Mouse (Mus musculus) heart, postnatal 36 days (tissue): ENCODE measurements around the gene Mrpl45. TPM values are rescaled to one million over a fixed set of nuclear protein-coding genes. Genes with fewer than 3 reads are reported as not detected.
A peak's percentile ranks its signal among the peaks of the same experiment; 100 is the strongest.
"Not testable (repeated sequence)": the region's sequence is repeated elsewhere in the genome, so short reads cannot be mapped to it uniquely, and the experiment has no call there.

ENCODE experiments used
- DNase-seq, 2 experiments: peaks; one replicate each; pipeline ENCODE4 v3.0.0; 2021 to 2022
- intact Hi-C: fragments of 180-260 bp; cut with DNase I; formaldehyde crosslinking; loops from one replicate; pipeline ENCODE4 v1.15.1; 2025
- total RNA-seq, 2 experiments: library from RNA; stranded (reverse); gene quantifications; 2 replicates each; pipeline ENCODE4 v1.2.3; 2021

The Mrpl45 gene
- 10 to 100 TPM; 55.3 to 65.3 TPM for total RNA-seq

DNA sequence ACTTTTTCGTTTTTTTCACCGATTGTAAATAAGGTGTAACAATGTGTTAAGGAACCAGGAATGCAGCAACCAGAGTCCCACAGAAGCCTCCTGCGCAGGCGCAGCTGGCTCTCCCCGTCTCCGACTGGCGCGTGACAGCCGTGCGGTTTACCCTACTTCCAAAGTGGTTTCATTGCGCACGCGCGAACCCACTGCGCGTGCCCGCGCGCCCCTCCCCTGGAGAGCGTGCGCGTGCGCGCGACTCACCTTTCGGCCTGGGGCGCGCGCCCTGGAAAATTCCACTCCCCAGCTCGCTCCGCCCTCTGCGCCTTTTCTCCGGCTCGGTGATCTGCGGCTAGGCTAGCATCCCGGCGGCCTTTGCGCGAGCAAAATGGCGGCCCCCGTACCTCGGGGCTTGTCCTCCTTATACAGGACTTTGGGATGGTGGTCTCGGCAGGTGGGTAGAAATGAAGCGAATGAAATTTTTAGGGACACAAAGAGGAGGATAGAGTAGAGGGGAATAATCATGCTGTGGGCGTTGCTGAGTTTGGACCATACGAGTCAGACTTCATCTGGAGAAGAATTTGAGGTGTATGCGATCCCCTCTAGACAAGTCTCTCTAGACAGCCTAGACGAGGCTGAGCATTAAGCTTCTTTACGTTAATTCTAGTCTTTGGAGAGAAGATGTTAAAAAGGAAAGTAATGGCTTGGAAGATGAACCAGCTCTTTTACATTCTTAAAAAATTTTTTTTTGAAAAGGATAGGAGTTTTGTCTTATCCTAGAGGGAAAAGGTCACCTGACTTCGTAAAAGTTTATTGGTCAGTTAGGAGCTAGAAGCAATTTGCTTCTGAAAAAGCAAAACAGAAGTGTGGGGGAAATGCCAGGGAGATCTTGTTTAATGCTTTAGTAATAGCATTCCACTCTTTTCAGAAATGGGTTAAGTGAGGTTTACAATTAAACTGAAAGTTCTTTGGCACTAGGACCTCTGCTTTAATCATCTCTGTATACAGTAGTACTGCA is at the start of gene Mrpl45:
TSS of gene Mrpl45 (plus strand) at position 213 of the 1,000 bp plus-strand sequence.
- DNase-seq = peak; percentile 98 to 99
- intact Hi-C loops = loop anchor here (1.0 kb wide), 1 partner anchor 36 kb away; the partner anchor contains the start of gene Npepps

DNA sequence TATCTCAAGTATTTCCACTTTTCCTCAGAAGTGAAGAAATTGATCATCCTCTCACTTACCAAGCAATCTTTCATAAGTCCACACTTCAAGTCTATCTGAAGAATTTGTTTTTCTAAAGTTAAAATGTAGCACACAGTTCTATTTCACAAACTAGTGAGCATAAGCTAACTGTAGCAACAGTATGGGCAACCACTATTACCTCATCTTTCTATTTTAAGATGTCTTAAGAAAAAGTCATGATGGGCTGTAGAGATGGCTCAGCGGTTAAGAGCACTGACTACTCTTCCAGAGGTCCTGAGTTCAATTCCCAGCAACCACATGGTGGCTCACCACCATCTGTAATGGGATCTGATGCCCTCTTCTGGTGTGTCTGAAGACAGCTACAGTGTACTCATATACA is 49.0 kb upstream of the Mrpl45 start:
- intact Hi-C loops, DNase-seq: not testable (repeated sequence)

GRCm38 (mm10) chr11:97270004-97270403 is 45.5 kb upstream of the Mrpl45 start:
- intact Hi-C loops, DNase-seq: not testable (repeated sequence)

DNA sequence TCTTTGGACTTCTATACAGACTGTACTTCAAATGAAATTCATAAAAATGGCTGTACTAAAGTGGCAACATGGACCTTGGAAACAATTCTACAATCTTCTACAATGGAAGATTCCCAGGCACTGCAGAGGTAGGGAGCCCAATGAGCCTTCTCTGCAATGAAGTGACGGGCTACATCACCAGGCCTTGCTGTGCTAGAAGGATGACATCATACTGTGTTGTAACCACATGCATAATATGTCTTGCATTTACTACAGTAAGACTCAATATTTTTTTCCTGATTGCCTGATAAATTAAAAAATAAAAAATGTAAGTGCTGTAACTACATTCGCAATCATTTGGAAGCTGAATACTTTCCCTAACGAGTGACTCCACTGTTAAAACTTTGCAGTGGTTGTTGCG is 42.7 kb upstream of the Mrpl45 start:
- intact Hi-C loops = no loop called here
- DNase-seq = no peak

DNA sequence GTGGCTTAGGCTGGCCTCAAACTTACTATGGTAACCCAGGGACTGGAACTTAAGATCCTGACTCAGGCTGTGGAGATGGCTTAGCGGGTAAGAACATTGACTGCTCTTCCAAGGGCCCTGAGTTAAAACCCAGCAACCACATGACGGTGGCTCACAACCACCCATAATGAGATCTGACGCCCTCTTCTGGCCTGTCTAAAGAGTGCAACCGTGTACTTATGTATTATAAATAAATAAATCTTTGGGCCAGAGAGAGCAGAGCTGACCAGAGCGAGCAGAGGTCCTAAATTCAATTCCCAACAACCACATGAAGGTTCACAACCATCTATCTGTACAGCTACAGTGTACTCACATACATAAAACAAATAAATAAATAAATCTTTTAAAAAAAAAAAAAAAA is 41.9 kb upstream of the Mrpl45 start:
- no peak for DNase-seq
- intact Hi-C loops = no loop called here

DNA sequence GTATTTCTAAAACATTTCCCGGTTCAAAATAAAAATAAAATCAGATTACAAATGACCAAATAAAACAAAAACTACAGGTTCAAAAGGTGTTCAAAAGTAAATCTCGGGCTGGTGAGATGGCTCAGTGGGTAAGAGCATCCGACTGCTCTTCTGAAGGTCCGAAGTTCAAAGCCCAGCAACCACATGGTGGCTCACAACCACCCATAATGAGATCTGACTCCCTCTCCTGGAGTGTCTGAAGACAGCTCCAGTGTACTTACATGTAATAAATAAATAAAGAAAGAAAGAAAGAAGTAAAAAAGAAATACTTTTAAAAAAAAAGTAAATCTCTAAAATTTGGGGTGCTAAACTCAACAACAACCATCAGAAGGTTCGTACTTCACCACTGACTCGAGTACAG is 40.6 kb upstream of the Mrpl45 start:
- DNase-seq, intact Hi-C loops: not testable (repeated sequence)

- intact Hi-C loops = no loop called here
These were observed 40.2 kb upstream of the Mrpl45 start for GRCm38 (mm10) chr11:97275349-97275748.

GRCm38 (mm10) chr11:97276019-97276418 is 39.5 kb upstream of the Mrpl45 start:
- intact Hi-C loops = no loop called here
- no peak for DNase-seq

More at GRCm38 (mm10) chr11:97275349-97275748, 40.2 kb upstream of the Mrpl45 start:
- DNase-seq = no peak

- no peak for DNase-seq
- intact Hi-C loops = no loop called here
These were observed 38.4 kb upstream of the Mrpl45 start for GRCm38 (mm10) chr11:97277166-97277565.

DNA sequence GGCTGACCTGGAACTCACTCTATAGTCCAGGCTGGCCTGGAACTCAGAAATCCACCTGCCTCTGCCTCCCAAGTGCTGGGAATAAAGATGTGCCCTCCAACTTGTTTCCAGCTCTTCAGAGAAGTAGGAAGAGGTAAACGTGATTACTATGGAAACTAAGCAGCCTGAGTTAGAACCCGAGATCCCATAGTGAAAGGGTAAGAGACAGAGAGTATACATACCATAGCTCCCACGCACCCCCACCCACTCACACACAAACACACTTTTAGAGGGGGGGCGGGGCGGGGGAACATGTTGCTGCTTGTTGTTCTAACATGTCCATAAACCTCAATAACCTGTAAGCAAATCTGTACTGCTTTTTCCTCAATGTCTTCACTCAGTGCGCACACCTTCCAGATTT is 37.1 kb upstream of the Mrpl45 start:
- intact Hi-C loops = no loop called here

DNA sequence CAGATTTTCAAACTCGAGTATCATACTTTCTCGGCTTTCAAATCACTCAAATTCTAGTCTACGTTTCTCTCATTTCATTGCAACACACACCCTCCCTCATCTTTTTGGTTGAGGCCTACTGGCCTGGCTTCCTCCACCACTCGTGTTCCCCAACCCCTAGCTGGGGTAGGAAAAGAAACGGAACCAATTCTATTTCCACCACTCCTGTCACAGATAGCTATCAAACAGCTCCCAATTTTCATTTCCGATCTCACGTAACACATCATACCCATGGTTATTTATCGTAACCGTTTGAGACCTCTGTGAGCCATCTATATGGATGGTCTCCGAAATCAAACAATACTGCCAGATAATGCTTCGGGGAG is 36.5 kb upstream of the Mrpl45 start:
- intact Hi-C loops = no loop called here
- no peak for DNase-seq

More for the DNA sequence above, 37.1 kb upstream of the Mrpl45 start:
- no peak for DNase-seq

DNA sequence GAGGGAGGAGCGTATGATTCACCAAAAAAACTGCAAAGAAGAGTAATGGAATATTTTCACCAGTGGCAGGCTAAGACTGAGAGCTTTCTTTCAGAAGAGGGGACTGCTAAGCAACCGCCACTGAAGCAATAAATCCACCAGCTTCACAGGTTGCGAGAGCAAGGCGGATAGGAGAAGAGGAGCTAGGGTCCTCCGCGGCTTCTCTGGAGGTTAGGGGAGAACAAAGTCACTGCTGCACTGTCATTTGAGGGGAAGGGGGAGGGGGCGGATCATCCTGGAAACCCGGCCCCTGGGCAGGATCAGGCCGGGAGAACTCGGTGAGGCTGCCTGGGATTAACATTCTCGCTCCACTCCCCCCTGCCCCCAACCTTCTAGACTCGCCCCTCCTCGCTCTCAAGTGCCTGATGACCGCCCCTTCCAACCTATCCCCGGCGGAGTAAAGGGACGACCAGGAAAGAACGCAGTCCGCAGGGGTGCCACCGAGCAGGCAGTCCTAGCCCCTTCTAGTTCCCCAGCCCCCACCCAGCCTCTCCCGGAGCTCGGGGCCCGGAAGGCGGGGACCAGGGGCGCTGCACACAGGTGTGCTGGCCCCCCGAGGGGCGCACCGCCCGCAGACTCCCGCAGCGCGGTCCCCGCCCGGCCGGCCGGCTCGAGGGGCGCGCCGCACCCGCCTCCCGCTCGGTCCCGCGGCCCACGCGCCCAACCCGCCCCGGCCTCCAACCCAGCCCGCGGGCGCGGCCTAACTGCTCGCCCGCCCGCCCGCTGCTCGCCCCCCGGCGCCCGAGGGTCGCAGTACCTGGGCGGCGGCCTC is 35.9 kb upstream of the Mrpl45 start:
- DNase-seq = peak; percentile 54 to 63
- intact Hi-C loops = loop anchor here (1.0 to 2.0 kb wide), 2 partner anchors 31 to 36 kb away; partner anchors contain the start of gene Mrpl45

GRCm38 (mm10) chr11:97280216-97280861 is 35.2 kb upstream of the Mrpl45 start, which contains the start of gene Npepps:
Npepps (minus strand) TSS chr11:97280638.
- DNase-seq = peak; percentile 75 to 84
- intact Hi-C loops = loop anchor here (1.0 to 2.0 kb wide), 2 partner anchors 30 to 35 kb away; partner anchors contain the start of gene Mrpl45

- intact Hi-C loops = loop anchor here (1.0 kb wide), 1 partner anchor 20 kb away; no protein-coding TSS in a partner anchor
- no peak for DNase-seq
These were observed 33.3 kb upstream of the Mrpl45 start for GRCm38 (mm10) chr11:97282179-97282578.

- DNase-seq = no peak
- intact Hi-C loops = no loop called here
These were observed 30.7 kb upstream of the Mrpl45 start for GRCm38 (mm10) chr11:97284854-97285253.

DNA sequence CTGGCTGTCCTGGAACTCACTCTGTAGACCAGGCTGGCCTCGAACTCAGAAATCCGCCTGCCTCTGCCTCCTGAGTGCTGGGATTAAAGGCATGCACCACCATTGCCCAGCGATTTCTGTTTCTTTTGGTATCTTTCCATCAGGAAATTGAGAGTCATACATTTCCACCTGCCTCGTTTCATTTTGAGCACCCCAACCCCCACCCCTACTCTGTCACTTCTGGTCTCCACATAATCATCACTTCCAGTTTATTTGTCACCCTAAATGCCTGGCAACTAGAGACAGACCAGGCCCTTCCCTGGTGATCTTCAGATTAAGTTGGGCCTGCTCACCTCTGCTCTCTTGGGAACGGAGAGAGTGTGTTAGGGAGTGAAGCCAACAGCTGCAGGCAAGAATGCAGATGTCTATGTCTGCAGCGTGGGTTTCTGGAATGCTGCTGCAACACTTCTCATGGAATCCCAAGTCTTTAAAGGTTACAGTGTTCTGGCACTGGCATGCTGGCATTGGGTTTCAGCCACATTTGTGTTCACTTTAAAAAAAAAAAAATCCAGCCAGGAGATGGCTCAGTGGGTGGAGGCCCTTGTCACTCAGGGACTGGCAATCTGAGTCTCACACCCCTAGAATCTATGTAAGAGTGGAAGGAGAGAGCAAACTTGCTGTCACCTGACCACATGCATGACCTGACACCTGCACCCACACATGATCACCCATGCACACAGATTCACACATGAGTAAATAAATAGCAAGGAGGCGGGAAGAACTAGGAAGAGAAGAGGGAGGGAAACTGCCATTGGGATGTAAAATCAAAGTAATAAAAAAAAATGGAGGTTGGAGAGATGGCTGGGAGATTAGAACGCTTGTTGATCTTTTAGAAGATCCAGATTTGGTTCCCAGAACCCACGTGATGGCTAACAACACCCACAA is 29.4 kb upstream of the Mrpl45 start:
- no peak for DNase-seq
- intact Hi-C loops = no loop called here

GRCm38 (mm10) chr11:97286973-97287372 is 28.5 kb upstream of the Mrpl45 start:
- DNase-seq = no peak
- intact Hi-C loops = no loop called here

DNA sequence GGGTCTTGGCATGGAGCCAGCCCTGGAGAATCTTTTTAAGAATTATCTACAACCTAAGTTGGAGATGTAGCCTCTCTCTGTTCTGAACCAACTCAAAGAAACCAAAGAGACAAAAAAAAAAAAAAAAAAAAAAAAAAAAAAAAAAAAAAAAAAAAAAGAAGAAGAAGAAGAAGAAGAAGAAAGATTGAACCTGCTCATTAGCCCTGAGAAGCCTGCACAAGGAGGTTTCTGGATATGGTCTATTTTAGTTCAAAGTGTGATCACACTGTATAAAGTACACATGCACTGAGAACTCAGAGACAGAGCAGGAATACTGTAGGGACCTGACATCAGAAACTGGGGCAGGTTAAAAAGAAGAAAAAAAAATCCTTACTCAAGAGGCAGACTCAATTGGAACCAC is 27.9 kb upstream of the Mrpl45 start:
- intact Hi-C loops = no loop called here
- DNase-seq = no peak
